Mouse (Mus musculus): ENCODE measurements around the gene Ascl3. TPM values are rescaled to one million over a fixed set of nuclear protein-coding genes. Genes with fewer than 3 reads are reported as not detected.
A peak's percentile ranks its signal among the peaks of the same experiment; 100 is the strongest.

Ascl3 gene
- not detected in 2 replicates for total RNA-seq (2012; rRNA removed)

DNA sequence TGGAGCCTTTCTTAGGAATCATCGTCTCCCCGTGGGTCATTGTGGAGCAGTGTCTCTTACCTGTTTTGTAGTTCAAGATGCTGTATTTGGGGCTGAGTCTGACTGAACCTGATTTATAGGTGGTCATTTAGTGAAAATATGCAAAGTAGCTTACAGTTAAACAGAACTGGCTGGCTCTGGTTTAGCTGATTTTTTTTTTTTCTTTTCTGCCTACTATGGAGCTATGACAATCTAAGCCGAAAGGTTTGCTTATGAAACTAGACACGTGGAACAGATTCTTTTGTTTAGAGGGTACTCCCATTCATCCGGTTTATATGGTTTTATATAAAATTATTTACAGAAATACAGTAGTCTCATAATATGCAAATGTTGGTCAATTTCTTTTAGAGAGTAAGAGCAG is at the start of gene Ascl3:
Gene Ascl3 (minus strand): TSS at position 101 of the 400 bp plus-strand sequence.
- Histone ChIP-seq H3K4me1 (ENCODE audit: control insufficient read depth in 2 of 2, insufficient read depth in 2 of 2, low read length in 2 of 2, poor library complexity in 1 of 2) (peaks cover 0 to 2% of the 10 kb centered on the region in 2 experiments; a peak in 1 of 4 replicates), H3K27ac (ENCODE audit: insufficient read depth, low read depth, low read length, poor library complexity, severe bottlenecking) (no peak within 1 kb of the TSS), H3K36me3 (ENCODE audit: control insufficient read depth, insufficient read depth, low read length, poor library complexity, severe bottlenecking) (no peaks in the 10 kb centered on the region), H3K4me3 (ENCODE audit: insufficient read depth in 1 of 2, low read depth in 1 of 2, low read length in 2 of 2, poor library complexity in 1 of 2, severe bottlenecking in 1 of 2) (no peak within 1 kb of the TSS), H3K9me3 (ENCODE audit: control insufficient read depth, insufficient read depth, low read depth, low read length) (no peaks in the 10 kb centered on the region), H3K9ac (ENCODE audit: insufficient read depth, low read depth, low read length, poor library complexity, severe bottlenecking) (no peak within 1 kb of the TSS)
- no peak for TF ChIP-seq HCFC1 (IDR thresholded peaks at IDR 0.05; ENCODE audit: borderline replicate concordance, insufficient read depth, low read length)
- TF ChIP-seq ZNF384 (IDR thresholded peaks at IDR 0.05; ENCODE audit: low read depth, low read length) = no peak
- no peak for TF ChIP-seq MAFK (IDR thresholded peaks at IDR 0.05; ENCODE audit: insufficient read depth, low read depth, low read length)
- TF ChIP-seq CHD2 (IDR thresholded peaks at IDR 0.05; ENCODE audit: low read depth, low read length) = no peak
- TF ChIP-seq ZC3H11A (IDR thresholded peaks at IDR 0.05; ENCODE audit: borderline replicate concordance, low read depth, low read length) = no peak
- in situ Hi-C loops (cut with MboI; ENCODE audit: low sequenced_read_pairs in 2 of 2, unreplicated experiment in 2 of 2) = no loop called here
- DNase-seq (ENCODE audit: low read depth, low spot score) = no peak

DNA sequence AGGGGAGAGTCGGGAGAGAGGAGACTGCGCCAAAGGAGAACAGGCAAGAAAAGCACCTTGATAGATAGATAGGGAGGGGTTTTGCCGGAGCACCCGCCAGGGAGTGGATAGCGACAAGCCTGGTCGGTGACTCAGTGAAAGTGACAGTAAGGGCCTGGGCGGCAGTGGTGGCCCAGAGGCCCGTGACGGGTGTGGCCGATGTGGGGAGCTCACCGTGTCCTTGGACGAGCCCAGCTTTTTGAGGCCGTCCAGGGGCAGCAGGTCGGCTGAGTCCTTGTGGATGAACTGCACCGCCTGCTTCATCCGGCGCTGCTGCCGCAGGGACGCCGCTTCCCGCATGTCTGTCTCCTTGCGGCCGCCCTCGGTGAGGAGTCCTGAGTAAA is 49.6 kb upstream of the Ascl3 start:
- no peaks in the 10 kb centered on the region for H3K36me3 ChIP-seq (ENCODE audit: control insufficient read depth, insufficient read depth, low read length, poor library complexity, severe bottlenecking)
- H3K9me3 ChIP-seq (ENCODE audit: control insufficient read depth, insufficient read depth, low read depth, low read length) = no peaks in the 10 kb centered on the region
- no peak overlapping the region for H3K27ac ChIP-seq (ENCODE audit: insufficient read depth, low read depth, low read length, poor library complexity, severe bottlenecking)
- in situ Hi-C loops (cut with MboI; ENCODE audit: low sequenced_read_pairs in 2 of 2, unreplicated experiment in 2 of 2) = no loop called here
- peak overlapping the region; percentile 57 to 77 for H3K4me3 ChIP-seq (ENCODE audit: insufficient read depth in 1 of 2, low read depth in 1 of 2, low read length in 2 of 2, poor library complexity in 1 of 2, severe bottlenecking in 1 of 2)
- H3K4me1 ChIP-seq (ENCODE audit: control insufficient read depth in 2 of 2, insufficient read depth in 2 of 2, low read length in 2 of 2, poor library complexity in 1 of 2) = no peaks in the 10 kb centered on the region; a peak in 1 of 4 replicates
- TF ChIP-seq CHD2 (IDR thresholded peaks at IDR 0.05; ENCODE audit: low read depth, low read length) (no peak), ZC3H11A (IDR thresholded peaks at IDR 0.05; ENCODE audit: borderline replicate concordance, low read depth, low read length) (no peak), HCFC1 (IDR thresholded peaks at IDR 0.05; ENCODE audit: borderline replicate concordance, insufficient read depth, low read length) (no peak), ZNF384 (IDR thresholded peaks at IDR 0.05; ENCODE audit: low read depth, low read length) (no peak), MAFK (IDR thresholded peaks at IDR 0.05; ENCODE audit: insufficient read depth, low read depth, low read length) (no peak)
- H3K9ac ChIP-seq (ENCODE audit: insufficient read depth, low read depth, low read length, poor library complexity, severe bottlenecking) = peak overlapping the region; percentile 42; the same call in 1 of the 2 replicates
- no peak for DNase-seq (ENCODE audit: low read depth, low spot score)

DNA sequence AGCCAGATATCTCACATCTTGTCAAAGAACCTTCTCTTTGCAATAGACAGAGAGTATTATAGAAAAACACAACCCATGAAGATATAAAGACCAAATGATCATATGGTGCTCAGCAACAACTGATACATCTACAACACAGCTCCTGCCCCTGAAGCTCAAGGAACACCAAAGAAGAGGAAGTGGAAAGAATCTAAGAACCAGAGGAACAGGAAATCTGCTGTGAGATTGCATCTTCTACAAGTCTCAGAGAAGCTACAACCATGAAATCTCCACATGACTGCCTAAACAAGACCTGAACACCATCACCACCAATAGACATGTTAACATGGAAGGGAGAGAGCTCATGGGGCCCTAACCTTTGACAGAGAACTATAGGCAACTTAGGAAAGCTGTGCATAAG is 40.7 kb upstream of the Ascl3 start:
- no peak for TF ChIP-seq HCFC1 (IDR thresholded peaks at IDR 0.05; ENCODE audit: borderline replicate concordance, insufficient read depth, low read length)
- TF ChIP-seq CHD2 (IDR thresholded peaks at IDR 0.05; ENCODE audit: low read depth, low read length) = no peak
- no peak for TF ChIP-seq ZC3H11A (IDR thresholded peaks at IDR 0.05; ENCODE audit: borderline replicate concordance, low read depth, low read length)
- TF ChIP-seq MAFK (IDR thresholded peaks at IDR 0.05; ENCODE audit: insufficient read depth, low read depth, low read length) = no peak
- TF ChIP-seq ZNF384 (IDR thresholded peaks at IDR 0.05; ENCODE audit: low read depth, low read length) = no peak
- H3K36me3 ChIP-seq (ENCODE audit: control insufficient read depth, insufficient read depth, low read length, poor library complexity, severe bottlenecking) = no peaks in the 10 kb centered on the region
- H3K27ac ChIP-seq (ENCODE audit: insufficient read depth, low read depth, low read length, poor library complexity, severe bottlenecking) = no peak overlapping the region
- in situ Hi-C loops (cut with MboI; ENCODE audit: low sequenced_read_pairs in 2 of 2, unreplicated experiment in 2 of 2) = no loop called here
- H3K9me3 ChIP-seq (ENCODE audit: control insufficient read depth, insufficient read depth, low read depth, low read length) = no peaks in the 10 kb centered on the region
- DNase-seq (ENCODE audit: low read depth, low spot score) = no peak
- H3K4me3 ChIP-seq (ENCODE audit: insufficient read depth in 1 of 2, low read depth in 1 of 2, low read length in 2 of 2, poor library complexity in 1 of 2, severe bottlenecking in 1 of 2) = no peak overlapping the region
- H3K9ac ChIP-seq (ENCODE audit: insufficient read depth, low read depth, low read length, poor library complexity, severe bottlenecking) = no peak overlapping the region
- H3K4me1 ChIP-seq (ENCODE audit: control insufficient read depth in 2 of 2, insufficient read depth in 2 of 2, low read length in 2 of 2, poor library complexity in 1 of 2) = no peaks in the 10 kb centered on the region

DNA sequence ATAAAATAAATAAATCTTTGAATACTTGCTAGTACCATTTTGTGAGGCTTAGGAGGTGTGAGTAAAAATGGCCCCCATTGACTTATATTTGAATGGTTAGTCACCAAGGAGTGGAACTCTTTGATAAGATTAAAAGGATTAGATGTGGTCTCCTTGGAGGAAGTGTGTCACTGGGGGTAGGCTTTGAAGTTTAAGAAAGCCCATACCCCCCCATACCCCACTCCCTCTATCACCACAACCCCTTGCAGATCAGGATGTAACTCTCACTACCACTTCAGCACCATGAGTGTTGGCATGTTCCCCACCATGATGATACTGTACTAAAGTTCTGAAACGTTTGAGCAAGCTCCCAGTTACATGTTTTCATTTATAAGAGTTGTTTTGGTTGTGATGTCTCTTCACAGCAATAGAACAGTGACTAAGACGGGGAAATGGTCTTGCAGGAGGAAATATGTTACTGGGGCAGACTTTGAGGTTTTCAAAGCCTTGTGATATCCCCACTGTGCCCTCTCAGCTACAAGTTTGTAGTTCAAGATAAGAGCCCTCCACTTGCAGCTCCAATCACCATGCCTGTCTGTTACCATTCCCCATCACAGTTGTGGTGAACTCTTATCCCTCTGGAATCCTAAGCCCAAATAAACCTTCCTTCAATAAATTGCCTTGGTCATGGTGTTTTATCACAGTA is 37.3 kb upstream of the Ascl3 start:
- Histone ChIP-seq H3K4me1 (ENCODE audit: control insufficient read depth in 2 of 2, insufficient read depth in 2 of 2, low read length in 2 of 2, poor library complexity in 1 of 2) (no peaks in the 10 kb centered on the region), H3K9ac (ENCODE audit: insufficient read depth, low read depth, low read length, poor library complexity, severe bottlenecking) (no peak overlapping the region), H3K27ac (ENCODE audit: insufficient read depth, low read depth, low read length, poor library complexity, severe bottlenecking) (no peak overlapping the region), H3K4me3 (ENCODE audit: insufficient read depth in 1 of 2, low read depth in 1 of 2, low read length in 2 of 2, poor library complexity in 1 of 2, severe bottlenecking in 1 of 2) (no peak overlapping the region), H3K9me3 (ENCODE audit: control insufficient read depth, insufficient read depth, low read depth, low read length) (no peaks in the 10 kb centered on the region), H3K36me3 (ENCODE audit: control insufficient read depth, insufficient read depth, low read length, poor library complexity, severe bottlenecking) (no peaks in the 10 kb centered on the region)
- DNase-seq (ENCODE audit: low read depth, low spot score) = no peak
- in situ Hi-C loops (cut with MboI; ENCODE audit: low sequenced_read_pairs in 2 of 2, unreplicated experiment in 2 of 2) = no loop called here
- TF ChIP-seq ZNF384 (IDR thresholded peaks at IDR 0.05; ENCODE audit: low read depth, low read length) (no peak), HCFC1 (IDR thresholded peaks at IDR 0.05; ENCODE audit: borderline replicate concordance, insufficient read depth, low read length) (no peak), ZC3H11A (IDR thresholded peaks at IDR 0.05; ENCODE audit: borderline replicate concordance, low read depth, low read length) (no peak), CHD2 (IDR thresholded peaks at IDR 0.05; ENCODE audit: low read depth, low read length) (no peak)
